Mouse (Mus musculus): Measurements from ENCODE around the gene Zmiz1. TPM values are rescaled to one million over a fixed set of nuclear protein-coding genes. Genes with fewer than 3 reads are reported as not detected.

Zmiz1 gene
- polyA plus RNA-seq, 1 experiment: 0.68 TPM

DNA sequence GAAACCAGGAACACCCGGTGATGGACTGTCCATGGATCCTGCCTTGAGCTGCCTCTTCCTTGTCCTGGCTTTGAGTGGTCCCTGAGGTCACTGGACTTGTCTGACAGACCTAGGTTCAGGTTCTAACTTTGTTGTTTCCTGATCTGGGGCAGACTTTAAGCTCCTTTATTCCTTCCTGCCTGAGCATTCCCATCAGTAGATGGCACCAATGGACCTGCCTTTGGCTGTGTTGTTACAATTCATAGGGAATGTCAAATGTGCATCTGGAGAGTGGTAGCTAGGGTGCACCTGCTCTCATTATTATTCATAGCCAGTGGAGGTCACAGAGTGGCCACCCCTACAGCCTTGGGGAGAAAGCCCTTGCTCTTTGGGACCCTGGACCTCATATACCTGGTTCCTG lies 99.5 kb downstream of the Zmiz1 start:
- no peaks in the 10 kb centered on the region for H3K27me3 ChIP-seq (ENCODE audit: control insufficient read depth)
- peaks cover under 1% of the 10 kb centered on the region for H3K9me3 ChIP-seq (ENCODE audit: control insufficient read depth, low read length)
- no peak overlapping the region for H3K4me3 ChIP-seq (replicated peaks)
- H3K4me1 ChIP-seq (ENCODE audit: control insufficient read depth): peaks cover 5% of the 10 kb centered on the region
- H3K36me3 ChIP-seq (ENCODE audit: control insufficient read depth): peaks cover under 1% of the 10 kb centered on the region
- TF ChIP-seq TAL1 (IDR thresholded peaks at IDR 0.05; ENCODE audit: low read length) (no peak), GATA1 (IDR thresholded peaks at IDR 0.05; ENCODE audit: low read length) (no peak)

DNA sequence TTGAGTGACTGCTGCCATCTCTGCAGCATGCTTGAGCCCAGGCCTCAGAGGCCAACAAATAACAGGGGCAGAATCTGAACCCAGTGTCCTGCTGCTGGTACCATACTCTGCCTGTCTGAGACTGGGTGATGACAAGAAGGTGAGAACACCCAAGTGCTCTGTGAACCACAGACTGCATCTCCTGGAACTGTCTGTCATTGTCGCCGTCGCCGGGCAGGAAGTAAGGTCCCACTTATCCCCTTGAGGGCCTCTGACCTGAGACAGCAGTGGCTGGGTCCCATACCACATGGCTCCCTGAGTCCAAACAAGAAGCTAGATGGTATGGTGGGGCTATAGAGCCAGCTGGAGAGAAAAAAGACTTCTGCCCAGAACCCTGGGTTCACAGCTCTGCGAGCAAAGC lies 100.9 kb downstream of the Zmiz1 start:
- Histone ChIP-seq H3K4me3 (replicated peaks) (no peak overlapping the region), H3K4me1 (ENCODE audit: control insufficient read depth) (peaks cover 5% of the 10 kb centered on the region), H3K27me3 (ENCODE audit: control insufficient read depth) (no peaks in the 10 kb centered on the region), H3K36me3 (ENCODE audit: control insufficient read depth) (peaks cover 8% of the 10 kb centered on the region), H3K9me3 (ENCODE audit: control insufficient read depth, low read length) (peaks cover 6% of the 10 kb centered on the region)
- TF ChIP-seq TAL1 (IDR thresholded peaks at IDR 0.05; ENCODE audit: low read length): no peak
- TF ChIP-seq GATA1 (IDR thresholded peaks at IDR 0.05; ENCODE audit: low read length): no peak

DNA sequence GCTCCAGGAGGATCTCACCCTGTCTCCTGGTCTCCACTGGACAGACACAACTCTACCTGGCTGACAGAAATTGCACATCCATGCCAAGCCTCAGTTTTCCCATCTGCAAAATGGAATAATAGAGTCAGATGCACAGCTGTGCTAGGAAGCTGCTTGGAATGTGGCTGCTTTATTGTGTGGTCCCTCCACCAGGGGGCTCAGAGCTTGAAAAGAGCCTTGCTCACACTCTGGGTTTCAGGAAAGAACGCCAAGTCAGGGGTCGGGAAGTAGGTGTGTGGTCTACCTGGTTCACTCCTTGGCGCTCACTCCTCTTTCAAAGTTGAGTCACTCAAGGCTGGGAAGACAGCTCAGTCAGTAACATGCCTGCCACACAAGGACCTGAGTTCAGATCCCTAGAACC lies 101.9 kb downstream of the Zmiz1 start:
- H3K36me3 ChIP-seq (ENCODE audit: control insufficient read depth): peaks cover 8% of the 10 kb centered on the region
- no peaks in the 10 kb centered on the region for H3K27me3 ChIP-seq (ENCODE audit: control insufficient read depth)
- H3K4me3 ChIP-seq (replicated peaks): no peak overlapping the region
- H3K9me3 ChIP-seq (ENCODE audit: control insufficient read depth, low read length): peaks cover 6% of the 10 kb centered on the region
- TF ChIP-seq TAL1 (IDR thresholded peaks at IDR 0.05; ENCODE audit: low read length) (no peak), GATA1 (IDR thresholded peaks at IDR 0.05; ENCODE audit: low read length) (no peak)
- peaks cover 6% of the 10 kb centered on the region for H3K4me1 ChIP-seq (ENCODE audit: control insufficient read depth)

DNA sequence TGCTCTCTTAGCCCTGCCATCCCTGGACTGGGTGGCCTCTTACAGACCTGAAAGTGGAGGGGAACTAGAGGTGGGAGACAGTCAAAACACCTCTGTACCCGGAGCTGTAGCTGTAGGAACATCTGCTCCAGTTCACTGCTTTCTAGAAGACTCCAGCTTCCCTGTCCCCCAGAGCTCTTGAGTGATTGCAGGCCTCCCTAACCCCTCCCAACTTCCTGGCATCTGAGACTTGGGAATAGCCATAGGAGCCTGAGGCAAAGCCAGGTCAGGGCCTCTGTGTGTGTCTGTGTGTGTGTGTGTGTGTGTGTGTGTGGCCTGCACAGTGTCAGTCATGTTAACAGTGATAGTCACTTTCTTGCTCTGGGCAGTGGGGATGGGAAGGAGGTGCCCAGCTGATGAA lies 102.7 kb downstream of the Zmiz1 start:
- Histone ChIP-seq H3K9me3 (ENCODE audit: control insufficient read depth, low read length) (peaks cover 6% of the 10 kb centered on the region), H3K36me3 (ENCODE audit: control insufficient read depth) (peaks cover 8% of the 10 kb centered on the region), H3K4me1 (ENCODE audit: control insufficient read depth) (peaks cover 6% of the 10 kb centered on the region), H3K27me3 (ENCODE audit: control insufficient read depth) (no peaks in the 10 kb centered on the region), H3K4me3 (replicated peaks) (no peak overlapping the region)
- no peak for TF ChIP-seq TAL1 (IDR thresholded peaks at IDR 0.05; ENCODE audit: low read length)
- no peak for TF ChIP-seq GATA1 (IDR thresholded peaks at IDR 0.05; ENCODE audit: low read length)

DNA sequence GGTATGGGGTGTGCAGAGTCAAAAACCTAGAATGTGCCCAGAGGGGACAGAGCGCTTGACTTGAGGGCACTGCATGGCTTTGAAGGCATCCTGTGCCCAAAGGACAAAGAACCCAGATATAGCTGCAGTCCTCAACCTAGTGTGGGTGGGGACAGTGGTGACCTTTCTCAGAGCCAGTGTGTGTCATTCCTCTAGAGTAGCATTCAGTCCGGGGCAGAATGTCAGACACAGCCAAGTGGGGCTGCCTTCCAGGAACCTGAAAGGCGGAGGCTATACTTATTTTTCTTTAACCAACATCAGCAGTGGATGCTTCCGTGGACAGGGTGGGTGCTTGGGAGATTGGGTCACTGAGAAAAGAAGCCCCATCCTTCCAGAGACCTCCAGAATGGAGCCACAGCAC lies 103.5 kb downstream of the Zmiz1 start:
- no peaks in the 10 kb centered on the region for H3K27me3 ChIP-seq (ENCODE audit: control insufficient read depth)
- peaks cover 14% of the 10 kb centered on the region for H3K4me1 ChIP-seq (ENCODE audit: control insufficient read depth)
- peaks cover 8% of the 10 kb centered on the region for H3K36me3 ChIP-seq (ENCODE audit: control insufficient read depth)
- no peak overlapping the region for H3K4me3 ChIP-seq (replicated peaks)
- no peak for TF ChIP-seq GATA1 (IDR thresholded peaks at IDR 0.05; ENCODE audit: low read length)
- no peak for TF ChIP-seq TAL1 (IDR thresholded peaks at IDR 0.05; ENCODE audit: low read length)
- H3K9me3 ChIP-seq (ENCODE audit: control insufficient read depth, low read length): peaks cover 6% of the 10 kb centered on the region

DNA sequence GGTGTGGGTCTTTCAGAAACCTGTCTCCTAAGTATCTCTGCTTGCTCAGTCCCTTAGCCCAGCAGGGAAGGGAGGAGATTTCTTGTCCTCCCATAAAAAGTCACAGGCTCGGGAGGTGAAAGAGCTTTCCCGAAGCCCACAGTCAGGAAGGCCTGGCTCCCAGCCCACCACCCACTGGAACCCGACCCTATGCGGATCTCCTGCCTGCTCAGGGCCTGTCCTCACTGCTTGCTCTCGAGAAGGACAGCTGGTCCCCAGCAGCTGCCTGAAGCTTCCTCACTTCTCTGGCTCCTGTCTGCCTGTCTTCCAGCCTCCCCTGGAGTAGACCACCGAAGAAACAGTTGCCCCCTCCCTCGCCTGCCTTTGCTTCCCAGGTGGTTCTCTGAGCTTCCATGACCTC lies 103.9 kb downstream of the Zmiz1 start:
- peaks cover 18% of the 10 kb centered on the region for H3K4me1 ChIP-seq (ENCODE audit: control insufficient read depth)
- H3K36me3 ChIP-seq (ENCODE audit: control insufficient read depth): peaks cover 8% of the 10 kb centered on the region
- TF ChIP-seq TAL1 (IDR thresholded peaks at IDR 0.05; ENCODE audit: low read length) (no peak), GATA1 (IDR thresholded peaks at IDR 0.05; ENCODE audit: low read length) (no peak)

DNA sequence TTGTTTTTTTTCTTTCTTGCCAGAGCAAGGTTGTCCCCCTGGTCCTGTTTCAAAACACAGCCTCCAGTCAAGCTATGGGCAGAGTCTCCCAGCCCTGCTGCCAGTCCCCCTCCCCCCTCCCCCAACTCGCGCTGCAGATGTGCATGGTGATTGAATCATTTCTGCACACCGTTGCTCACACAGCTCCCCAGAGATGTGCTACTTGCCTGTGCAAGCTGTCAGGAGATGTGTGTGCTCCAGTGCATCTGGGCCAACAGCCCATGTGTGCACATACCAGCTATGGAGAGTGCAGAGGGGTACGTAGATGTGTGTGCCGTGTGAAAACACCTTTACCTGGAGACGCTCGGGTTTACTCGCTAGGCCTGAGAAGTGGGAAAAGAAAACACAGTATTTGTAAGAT lies 105.6 kb downstream of the Zmiz1 start:
- TF ChIP-seq GATA1 (IDR thresholded peaks at IDR 0.05; ENCODE audit: low read length) (no peak), TAL1 (IDR thresholded peaks at IDR 0.05; ENCODE audit: low read length) (no peak)
- H3K27me3 ChIP-seq (ENCODE audit: control insufficient read depth): no peaks in the 10 kb centered on the region
- H3K4me3 ChIP-seq (replicated peaks): no peak overlapping the region
- peaks cover 8% of the 10 kb centered on the region for H3K36me3 ChIP-seq (ENCODE audit: control insufficient read depth)
- peaks cover 30% of the 10 kb centered on the region for H3K4me1 ChIP-seq (ENCODE audit: control insufficient read depth)
- peaks cover 6% of the 10 kb centered on the region for H3K9me3 ChIP-seq (ENCODE audit: control insufficient read depth, low read length)

More for the DNA sequence above, 103.9 kb downstream of the Zmiz1 start:
- H3K27me3 ChIP-seq (ENCODE audit: control insufficient read depth): no peaks in the 10 kb centered on the region
- H3K9me3 ChIP-seq (ENCODE audit: control insufficient read depth, low read length): peaks cover 6% of the 10 kb centered on the region
- H3K4me3 ChIP-seq (replicated peaks): no peak overlapping the region

DNA sequence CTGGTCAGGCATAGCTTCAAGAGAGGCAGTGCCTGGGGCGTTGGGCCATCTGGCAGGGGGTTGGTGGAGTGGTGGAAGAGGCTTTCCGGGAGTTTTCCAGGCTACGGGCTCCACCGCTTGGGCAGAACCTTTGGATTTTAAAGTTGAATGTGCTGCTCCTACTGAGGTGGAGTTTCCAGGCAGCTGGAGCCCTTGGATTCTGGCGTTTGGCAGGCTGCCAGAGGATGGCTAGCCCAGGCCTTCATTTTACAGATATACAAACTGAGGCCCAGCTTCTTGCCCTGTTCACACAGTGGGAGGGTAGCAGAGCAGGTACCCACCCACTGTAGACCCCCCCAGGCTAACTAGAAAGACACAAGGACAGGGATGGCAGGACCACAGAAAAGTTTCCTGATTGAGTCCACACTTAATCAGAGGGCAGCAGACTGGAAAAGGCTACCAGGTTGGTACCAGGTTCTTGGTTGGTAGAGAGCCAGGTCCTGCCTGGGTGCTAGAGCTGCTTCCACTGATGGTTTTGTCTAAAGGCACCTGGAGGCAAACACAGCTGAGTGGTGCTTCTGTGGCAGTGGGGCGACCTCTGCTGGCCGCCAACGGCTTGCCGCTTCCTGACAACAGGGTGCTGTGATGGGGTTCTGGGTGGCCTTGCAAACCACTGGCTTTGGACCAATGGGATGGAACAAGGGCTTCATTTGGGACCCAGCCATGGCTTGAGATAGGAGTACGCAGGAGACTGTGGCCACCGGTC lies 106.5 kb downstream of the Zmiz1 start:
- Histone ChIP-seq H3K9me3 (ENCODE audit: control insufficient read depth, low read length) (peaks cover 6% of the 10 kb centered on the region), H3K4me3 (replicated peaks) (no peak overlapping the region), H3K27me3 (ENCODE audit: control insufficient read depth) (no peaks in the 10 kb centered on the region), H3K4me1 (ENCODE audit: control insufficient read depth) (peaks cover 27% of the 10 kb centered on the region), H3K36me3 (ENCODE audit: control insufficient read depth) (peaks cover 8% of the 10 kb centered on the region)
- TF ChIP-seq TAL1 (IDR thresholded peaks at IDR 0.05; ENCODE audit: low read length) (no peak), GATA1 (IDR thresholded peaks at IDR 0.05; ENCODE audit: low read length) (no peak)

DNA sequence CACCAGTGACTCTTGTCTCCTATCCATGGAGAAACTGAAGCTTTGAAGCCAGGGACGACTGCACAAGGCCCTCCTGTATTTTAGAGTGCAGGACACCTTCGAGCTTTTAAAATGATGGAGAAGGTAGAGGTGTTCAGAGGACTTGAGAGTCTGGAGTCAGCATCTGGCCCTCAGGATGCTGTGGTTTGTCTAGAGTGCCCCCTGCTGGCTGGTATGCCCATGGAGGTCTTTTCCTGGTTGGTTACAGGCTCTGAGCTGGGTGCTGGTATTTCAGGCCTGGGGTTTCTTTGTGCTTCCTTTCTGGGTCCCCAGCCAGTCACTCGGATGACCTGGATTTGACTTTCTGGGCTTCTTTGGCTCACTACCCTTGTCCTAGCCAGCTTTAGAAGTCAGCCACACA lies 108.3 kb downstream of the Zmiz1 start:
- Histone ChIP-seq H3K36me3 (ENCODE audit: control insufficient read depth) (peaks cover 14% of the 10 kb centered on the region), H3K9me3 (ENCODE audit: control insufficient read depth, low read length) (peaks cover 6% of the 10 kb centered on the region), H3K4me3 (replicated peaks) (no peak overlapping the region), H3K4me1 (ENCODE audit: control insufficient read depth) (peaks cover 25% of the 10 kb centered on the region), H3K27me3 (ENCODE audit: control insufficient read depth) (no peaks in the 10 kb centered on the region)
- TF ChIP-seq GATA1 (IDR thresholded peaks at IDR 0.05; ENCODE audit: low read length) (no peak), TAL1 (IDR thresholded peaks at IDR 0.05; ENCODE audit: low read length) (no peak)
